Mouse (Mus musculus): ENCODE data around the gene Olfr629.
"Not testable (repeated sequence)": the region's sequence is repeated elsewhere in the genome, so short reads cannot be mapped to it uniquely, and the experiment has no call there.

GRCm38 (mm10) chr7:103762212-103762611, 17.5 kb upstream of the Olfr629 start:
- TF ChIP-seq CTCF (IDR thresholded peaks at IDR 0.05; ENCODE audit: control insufficient read depth, insufficient read depth, insufficient replicate concordance, low read depth, low read length); POLR2A (IDR thresholded peaks at IDR 0.05; ENCODE audit: control insufficient read depth, low read depth, low read length): not testable (repeated sequence)
